Mouse (Mus musculus): ENCODE measurements around the gene Sec22a.

The Sec22a gene

GRCm38 (mm10) chr16:35363150-35364062 is at the start of gene Sec22a:
Gene Sec22a, minus strand, starts transcription at chr16:35363918.
- DNase-seq: peak; percentile 95 to 98

DNA sequence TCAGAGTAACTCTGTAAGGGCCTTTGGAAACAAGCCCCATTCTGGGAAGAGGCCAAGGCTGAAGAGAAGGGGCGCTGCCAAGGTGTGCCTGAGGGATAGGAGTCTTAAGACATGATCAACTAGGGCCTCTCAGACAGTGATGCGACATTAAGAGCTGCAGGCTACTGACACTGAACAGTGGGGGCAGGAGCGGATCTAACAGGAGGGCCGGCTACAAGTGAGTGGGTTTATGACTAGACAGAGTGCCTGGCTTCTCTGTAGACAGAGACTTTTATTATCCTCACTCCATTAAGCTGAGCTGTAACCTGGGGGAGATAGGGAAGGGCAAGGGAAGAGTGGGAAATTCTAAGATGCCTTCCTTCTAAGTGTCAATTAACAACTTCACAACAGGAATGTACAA is 43.0 kb upstream of the Sec22a start:
- no peak for DNase-seq

DNA sequence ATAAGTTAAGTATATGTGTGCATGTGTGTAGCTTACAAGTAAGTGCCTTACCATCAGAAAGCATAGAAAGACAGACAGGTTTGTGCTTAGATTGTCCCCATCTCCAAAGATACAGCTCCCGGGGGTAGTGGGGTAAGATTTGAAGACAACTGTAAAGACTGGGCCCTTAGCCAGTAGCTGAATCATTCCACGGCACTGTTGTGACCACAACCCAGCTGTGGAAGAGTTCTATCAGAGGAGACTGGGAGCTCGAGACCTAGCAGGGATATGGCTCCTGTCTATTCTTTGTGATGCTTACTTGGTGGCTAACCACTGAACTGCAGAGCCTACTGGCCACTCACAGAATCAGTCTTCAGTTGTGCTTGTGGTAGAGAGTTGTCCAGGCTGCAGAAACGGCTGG is 42.4 kb upstream of the Sec22a start:
- DNase-seq: no peak

DNA sequence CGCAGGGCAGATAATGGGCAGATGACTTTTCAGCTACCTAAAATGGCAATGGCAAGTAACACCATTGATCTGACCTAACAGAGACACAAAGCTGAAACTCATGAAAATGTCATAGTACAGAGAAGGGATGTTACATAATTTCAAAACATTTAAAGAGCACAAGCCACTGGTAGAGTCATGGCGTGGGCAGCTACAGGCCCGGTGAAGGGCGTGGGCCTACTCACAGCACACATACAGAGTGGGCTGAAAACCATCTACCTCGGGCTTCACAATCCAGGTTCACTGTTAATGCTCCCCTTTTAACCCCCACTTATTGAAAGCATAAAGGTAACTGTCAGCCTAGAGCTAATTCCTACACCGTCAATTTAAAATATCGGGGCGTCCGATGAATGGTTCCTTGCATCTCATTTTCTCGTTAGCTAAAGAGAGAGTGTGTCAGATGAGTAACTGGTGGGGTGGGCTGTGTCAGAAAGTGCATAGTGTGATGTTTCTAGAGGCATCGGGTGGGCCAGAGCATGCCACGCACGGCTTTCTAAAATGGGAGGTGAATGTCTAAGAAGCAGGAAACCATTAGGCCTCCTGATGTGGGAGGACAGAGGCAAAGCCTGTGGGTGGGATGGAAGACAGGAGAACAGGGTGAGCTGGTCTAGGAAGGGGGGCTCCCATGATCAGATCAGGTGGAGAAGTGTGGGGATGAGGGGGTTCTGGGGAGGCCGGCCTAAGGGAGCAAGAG is 41.8 kb upstream of the Sec22a start:
- DNase-seq: no peak

- no peak for DNase-seq
Measured at GRCm38 (mm10) chr16:35404864-35405263, 41.1 kb upstream of the Sec22a start.

DNA sequence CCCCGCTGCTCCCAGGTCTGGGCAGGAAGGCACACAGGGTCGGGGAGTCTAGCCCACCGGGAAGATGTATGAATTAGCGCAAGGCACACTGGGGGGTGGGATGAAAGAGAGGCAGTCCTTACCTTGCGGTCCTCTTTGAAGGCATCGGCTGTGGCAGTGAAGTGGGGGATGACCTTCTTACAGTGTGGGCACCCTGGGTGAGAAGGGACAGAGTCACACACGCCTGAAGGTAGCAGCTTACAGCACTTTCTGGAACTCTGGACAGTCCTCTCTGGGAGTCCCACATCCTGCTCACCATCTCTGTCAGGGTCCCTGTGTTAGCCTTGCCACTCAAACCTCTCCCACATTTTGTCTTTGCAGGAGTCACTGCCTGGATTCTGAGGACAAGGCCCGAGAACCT is 40.2 kb upstream of the Sec22a start:
- DNase-seq: no peak

GRCm38 (mm10) chr16:35403356-35403755 is 39.6 kb upstream of the Sec22a start:
- DNase-seq: no peak

DNA sequence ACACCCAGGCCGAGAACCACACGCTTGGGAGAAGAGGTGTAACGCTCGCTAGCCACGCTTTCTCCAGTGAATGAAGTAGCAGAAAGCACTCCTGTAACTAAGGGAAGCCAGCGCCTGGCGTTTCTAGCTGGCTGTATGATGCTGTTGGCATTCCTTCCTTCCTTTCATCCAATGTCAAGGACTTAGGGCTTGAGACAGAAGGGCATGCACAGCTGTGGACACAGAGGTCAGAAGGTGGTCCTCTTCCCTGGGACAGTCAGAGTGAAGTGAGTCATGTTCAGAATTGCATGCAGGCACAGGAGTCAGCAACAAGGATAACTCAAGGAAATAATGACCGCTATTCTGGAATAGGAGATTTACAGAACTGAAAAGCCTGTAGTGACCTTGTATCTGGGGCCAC is 29.1 kb upstream of the Sec22a start:
- no peak for DNase-seq

DNA sequence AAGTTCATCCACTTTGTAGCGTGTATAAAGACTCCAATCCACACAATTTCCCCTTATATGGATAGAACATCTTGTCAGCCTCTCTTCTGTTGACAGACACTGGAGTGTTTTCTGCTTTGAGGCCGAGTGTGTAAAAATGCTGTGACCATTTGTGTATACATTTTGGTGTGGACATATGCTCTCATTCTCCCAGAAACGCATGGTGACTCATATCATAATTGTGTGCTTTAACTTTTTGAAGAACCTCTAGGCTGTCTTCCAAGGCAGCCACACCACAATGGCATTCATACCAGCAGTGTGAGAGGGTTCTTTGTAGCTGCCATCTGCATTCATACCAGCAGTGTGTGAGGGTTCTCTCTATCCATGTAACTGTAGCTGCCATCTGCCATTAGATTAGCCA is 21.9 kb upstream of the Sec22a start:
- no peak for DNase-seq

DNA sequence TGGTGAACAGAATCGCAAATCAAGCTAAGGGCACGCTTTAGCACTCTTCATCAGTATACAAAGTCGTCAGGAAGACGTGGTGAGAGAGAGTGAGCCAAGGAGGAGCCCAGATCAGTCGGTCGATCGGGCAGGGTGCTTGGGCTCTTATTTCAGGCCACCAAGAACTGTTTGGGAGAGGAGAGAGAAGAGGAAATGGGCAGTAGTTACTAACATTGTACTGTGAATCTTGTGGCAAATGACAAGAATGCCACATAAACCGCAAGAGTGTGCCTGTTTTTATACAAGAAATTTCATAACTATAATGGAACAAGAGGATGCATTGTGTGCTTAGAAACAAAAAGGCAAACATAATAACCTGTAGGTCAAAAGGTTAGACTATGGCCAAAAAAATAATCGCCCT is 16.3 kb upstream of the Sec22a start:
- no peak for DNase-seq

DNA sequence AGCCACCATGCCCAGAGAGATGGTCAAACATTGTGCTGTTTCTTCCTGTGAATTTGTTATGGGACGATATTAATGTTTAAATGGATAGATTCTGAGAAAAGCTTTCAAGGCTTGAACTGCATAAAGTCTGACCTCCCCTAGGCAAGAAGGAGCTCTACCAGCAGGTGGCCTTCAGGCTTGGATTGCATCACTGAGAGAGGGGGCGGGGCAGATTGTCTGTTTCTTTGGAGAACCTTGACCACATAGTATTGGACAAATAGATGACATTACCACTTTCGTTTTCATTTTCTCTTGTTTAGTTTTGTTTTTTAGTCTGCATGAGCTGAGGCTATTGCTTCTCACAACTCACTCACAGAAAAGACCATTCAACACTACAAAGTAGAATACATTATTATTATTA is 15.6 kb upstream of the Sec22a start:
- DNase-seq: peak; percentile 50 to 54

- no peak for DNase-seq
Measured at GRCm38 (mm10) chr16:35364063-35364428, 328 bp upstream of the Sec22a start.

DNA sequence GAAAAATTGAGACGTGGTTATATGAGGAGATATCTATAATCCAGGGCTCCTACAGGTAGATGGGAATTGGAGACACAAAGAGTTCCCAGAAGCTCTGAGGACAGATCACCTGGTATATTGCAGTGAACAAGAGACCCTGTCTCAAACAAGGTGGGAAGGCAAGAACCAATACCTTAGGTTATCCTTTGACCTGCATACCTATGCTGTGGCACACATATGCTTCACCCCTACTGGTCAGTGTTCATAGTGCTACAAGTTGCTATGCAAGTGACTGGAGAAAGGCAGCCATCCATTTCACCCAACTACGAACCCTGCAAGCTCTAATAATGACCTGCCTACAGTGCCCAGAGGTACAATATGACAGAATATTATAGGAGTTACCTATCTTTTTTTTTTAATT is 1.5 kb downstream of the Sec22a start:
- no peak for DNase-seq

GRCm38 (mm10) chr16:35360593-35360992 is 3.1 kb downstream of the Sec22a start:
- peak; percentile 66 to 74 for DNase-seq

GRCm38 (mm10) chr16:35357449-35357848 is 6.3 kb downstream of the Sec22a start:
- no peak for DNase-seq

GRCm38 (mm10) chr16:35330451-35330850 is 33.3 kb downstream of the Sec22a start:
- no peak for DNase-seq

- no peak for DNase-seq
Measured at GRCm38 (mm10) chr16:35319773-35320172, 43.9 kb downstream of the Sec22a start.

- no peak for DNase-seq
Measured at GRCm38 (mm10) chr16:35319335-35319734, 44.4 kb downstream of the Sec22a start.

GRCm38 (mm10) chr16:35318397-35318796 is 45.3 kb downstream of the Sec22a start:
- no peak for DNase-seq

DNA sequence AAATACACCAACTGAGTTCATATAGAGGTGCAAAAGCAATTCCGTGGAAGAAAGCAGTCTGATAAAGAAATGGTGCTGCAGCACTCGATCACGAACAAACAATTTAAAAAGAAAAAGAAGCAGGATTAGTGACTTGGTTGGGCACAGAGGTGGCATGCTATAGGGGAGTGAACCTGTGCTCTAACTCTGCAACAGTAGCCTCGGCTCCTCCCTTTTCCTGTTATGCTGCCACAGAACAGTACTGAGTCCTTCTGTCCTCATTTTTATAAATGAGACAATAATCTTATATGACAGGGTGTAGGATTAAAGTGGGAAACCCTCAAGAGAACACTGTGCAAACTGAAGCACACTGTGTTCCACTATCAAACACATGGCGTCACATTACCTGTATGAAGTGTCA is 46.3 kb downstream of the Sec22a start:
- no peak for DNase-seq

DNA sequence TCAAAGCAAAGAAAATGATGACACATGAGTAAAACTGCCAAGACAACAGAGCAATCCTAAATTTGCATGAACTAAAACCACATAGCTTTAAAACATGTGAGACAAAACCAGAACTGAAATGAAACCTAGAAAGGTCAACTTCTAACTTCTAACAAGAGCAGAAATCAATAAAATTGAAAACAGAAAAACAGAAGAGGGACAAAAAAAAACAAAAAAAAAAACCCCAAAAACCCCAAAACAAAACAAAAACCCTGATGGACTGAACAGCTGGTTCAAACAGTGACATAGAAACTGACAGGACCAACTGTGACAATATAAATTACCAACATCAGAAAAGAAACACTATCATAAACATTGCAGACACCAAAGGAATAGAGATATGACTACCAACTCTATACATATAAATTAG is 46.9 kb downstream of the Sec22a start:
- no peak for DNase-seq

DNA sequence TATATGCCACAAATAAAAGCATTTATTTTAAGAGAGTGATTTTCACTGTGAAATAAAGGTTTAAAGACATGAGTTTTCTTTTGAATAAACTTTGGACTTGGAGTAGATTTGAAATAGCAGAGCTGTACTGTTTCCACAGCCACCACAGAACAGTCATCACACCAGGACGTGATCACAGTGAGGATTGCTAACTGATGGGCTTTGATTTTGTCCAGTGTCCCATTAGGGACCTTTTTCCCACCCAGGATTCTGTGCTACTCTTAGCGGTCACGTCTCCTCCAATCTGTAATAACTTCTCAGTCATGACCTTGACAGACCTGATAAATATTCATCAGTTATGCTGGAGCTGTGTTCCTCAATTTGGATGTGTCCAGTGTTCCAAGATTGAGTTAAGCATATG is 48.2 kb downstream of the Sec22a start:
- no peak for DNase-seq

GRCm38 (mm10) chr16:35311586-35311985 is 52.1 kb downstream of the Sec22a start:
- no peak for DNase-seq

DNA sequence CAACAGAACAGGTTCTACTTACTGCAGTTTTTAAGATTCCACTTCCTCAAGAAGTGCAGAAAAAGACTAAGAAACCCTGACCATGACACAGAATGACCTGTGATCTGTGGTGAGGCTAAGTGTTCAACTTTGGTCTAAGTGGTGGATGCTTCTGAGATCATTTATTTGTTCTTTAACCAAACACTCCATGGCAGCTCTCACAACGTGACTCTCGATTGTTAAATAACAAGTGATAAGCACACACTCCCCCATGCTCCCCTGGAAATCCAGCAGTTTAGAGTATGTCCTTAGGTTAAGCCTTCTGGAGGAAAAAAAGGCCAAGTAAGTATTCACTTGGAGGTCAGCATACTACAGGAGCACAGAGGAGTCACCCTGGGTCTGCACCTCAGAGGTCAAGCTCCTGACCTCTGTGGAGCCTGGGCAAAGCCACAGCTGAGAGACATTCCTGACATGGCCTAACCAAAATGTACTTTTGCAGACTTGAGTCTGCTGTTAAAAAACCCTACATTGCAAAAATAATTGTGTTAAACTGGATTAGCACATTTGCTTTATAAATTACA is 53.1 kb downstream of the Sec22a start:
- no peak for DNase-seq
